Mouse (Mus musculus): Measurements from ENCODE around the gene Cntnap2. TPM values are rescaled to one million over a fixed set of nuclear protein-coding genes. Genes with fewer than 3 reads are reported as not detected.
"Not testable (repeated sequence)": the region's sequence is repeated elsewhere in the genome, so short reads cannot be mapped to it uniquely, and the experiment has no call there.

Cntnap2 gene
- total RNA-seq, 2 experiments from 2014 or later: 3.2 to 4.8 TPM

GRCm38 (mm10) chr6:47243863-47244606 is 2184.9 kb downstream of the Cntnap2 start:
- peak; percentile 24 for DNase-seq

DNA sequence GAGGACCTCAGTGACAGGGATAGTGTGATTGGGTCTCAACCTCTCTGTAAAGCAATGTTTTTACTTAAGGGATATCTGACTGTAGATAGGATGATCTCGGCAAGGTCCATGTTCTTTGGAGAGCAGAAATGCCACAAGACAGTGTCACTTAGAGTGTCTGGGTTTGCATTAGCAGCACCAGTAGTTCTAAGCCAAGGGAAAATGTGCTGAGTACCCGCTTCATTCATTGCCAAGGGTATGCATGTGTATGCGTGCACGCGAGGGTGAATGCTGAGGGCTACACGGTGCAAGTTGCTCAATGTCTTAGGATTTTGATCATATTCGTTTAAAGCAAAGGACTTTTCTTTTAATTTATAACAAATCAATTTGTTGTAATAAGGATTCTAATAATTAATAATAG is 2185.5 kb downstream of the Cntnap2 start:
- DNase-seq: no peak

DNA sequence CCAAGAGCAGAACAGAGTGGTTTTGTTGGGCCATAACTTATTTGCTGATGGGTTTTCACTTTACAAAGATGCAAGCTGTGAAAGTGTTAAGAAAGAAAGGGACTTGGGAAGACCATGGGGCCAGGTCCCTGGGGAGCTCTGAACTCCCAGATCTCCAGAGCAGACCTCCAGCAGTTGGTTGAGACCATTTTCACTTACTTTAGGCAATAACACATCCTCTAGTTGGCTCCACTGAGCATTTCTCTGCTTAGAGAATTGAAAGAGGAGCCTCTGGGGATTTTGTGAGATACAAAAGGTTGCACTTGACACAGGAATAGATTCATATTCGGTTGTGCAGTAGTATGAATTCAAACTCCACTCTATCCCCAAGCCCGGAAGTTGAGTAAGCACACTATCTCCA is 2196.1 kb downstream of the Cntnap2 start:
- DNase-seq: no peak

DNA sequence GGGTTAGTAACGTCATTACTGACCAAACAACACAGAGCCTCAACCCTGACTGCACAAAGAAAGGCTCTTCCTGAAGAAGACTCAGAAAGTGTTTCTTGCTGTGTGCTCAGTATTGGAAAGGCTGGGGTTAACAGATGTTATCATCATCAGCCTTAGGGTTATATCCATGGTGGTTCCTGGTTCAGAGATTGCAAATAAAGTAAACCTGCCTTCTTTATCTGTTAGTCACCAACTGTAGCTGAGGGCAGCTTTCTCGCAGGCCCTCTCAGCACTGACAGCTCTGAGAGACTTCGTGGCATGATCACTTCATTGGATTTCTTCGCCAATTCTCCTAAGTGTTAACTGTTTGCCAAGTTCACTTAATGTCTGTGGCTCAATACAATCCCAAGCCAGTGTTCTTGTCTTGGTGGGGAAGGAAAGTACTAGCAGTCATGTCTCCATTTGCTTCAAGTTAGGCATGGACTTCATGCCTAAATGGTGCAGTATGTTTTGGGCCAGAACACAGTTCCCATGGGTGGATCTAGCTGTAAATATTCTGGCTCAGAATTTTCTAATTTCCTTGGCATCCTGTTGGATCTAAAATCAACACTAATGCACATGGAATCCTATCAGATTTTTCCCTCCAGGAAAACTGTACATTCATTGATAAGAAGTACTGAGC is 2197.2 kb downstream of the Cntnap2 start:
- DNase-seq: no peak

- no peak for DNase-seq
These were observed 2197.9 kb downstream of the Cntnap2 start for GRCm38 (mm10) chr6:47256918-47257506.

- DNase-seq: no peak
These were observed 2200.5 kb downstream of the Cntnap2 start for GRCm38 (mm10) chr6:47259626-47260114.

- no peak for DNase-seq
These were observed 2208.1 kb downstream of the Cntnap2 start for GRCm38 (mm10) chr6:47267236-47267635.

- no peak for DNase-seq
These were observed 2210.3 kb downstream of the Cntnap2 start for GRCm38 (mm10) chr6:47269455-47269854.

GRCm38 (mm10) chr6:47271576-47271975 is 2212.4 kb downstream of the Cntnap2 start:
- no peak for DNase-seq

DNA sequence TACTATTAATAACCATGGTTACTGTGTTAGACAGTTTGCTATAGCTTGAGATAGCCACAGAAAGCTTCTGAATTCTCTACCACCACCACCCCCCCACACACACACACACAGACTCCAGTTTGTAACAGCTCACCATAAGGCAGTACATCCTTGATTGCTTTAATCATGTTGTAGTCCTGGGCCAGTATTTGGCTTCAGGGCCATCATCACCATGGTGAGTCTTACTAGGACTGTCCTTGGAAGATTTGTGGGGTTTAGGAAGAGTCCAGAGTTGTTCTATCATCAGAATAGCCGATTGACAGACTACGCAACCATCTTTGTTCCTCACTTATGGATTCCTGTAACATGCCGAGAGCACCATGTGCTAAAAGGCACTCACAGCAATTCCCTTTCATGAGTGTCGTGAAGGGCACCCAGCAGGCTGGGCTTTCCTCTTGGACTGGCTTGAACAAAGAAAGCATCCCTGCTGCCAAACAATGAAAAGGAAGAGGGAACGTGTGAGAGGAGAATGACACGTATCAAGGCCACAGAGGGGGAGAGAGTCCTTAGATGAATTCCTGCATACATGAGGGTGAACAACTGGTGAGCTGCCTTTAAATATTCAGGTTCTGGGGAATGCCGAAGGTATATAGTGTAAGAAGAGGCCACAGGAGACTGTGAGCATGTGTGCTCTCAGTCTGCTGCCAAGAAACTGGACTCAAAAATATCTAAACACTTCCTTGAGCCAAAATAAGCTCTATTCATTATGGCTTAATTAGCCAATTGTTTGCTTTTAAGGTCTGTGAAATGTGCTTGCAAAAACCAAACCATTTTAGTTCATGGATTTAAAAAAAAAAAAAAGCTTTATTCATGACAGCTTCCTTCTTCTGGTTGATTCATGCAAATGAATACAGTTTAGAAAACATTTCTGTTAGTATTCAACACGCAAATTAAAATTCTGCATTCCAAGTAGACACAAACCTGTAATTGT is 2213.7 kb downstream of the Cntnap2 start:
- DNase-seq: no peak

GRCm38 (mm10) chr6:47275065-47275464 is 2215.9 kb downstream of the Cntnap2 start:
- no peak for DNase-seq

- no peak for DNase-seq
These were observed 2220.0 kb downstream of the Cntnap2 start for GRCm38 (mm10) chr6:47279183-47279582.

- DNase-seq: no peak
These were observed 2222.4 kb downstream of the Cntnap2 start for GRCm38 (mm10) chr6:47281584-47281983.

DNA sequence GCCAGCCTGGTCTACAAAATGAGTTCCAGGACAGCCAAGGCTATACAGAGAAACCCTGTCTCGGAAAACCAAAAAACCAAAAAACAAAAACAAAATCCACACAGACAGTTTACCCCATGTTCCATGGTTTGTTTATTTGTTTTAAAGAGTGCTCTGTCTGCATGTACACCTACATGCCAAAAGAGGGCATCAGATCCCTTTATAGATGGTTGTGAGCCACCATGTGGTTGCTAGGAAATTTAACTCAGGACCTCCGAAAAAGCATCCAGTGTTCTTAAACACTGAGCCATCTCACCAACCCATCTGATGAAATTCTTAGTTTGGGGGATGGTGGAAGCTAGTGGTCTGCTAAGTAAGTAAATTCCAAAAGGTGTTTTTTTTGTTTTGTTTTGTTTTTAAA is 2225.6 kb downstream of the Cntnap2 start:
- no peak for DNase-seq

- DNase-seq: no peak
These were observed 2226.6 kb downstream of the Cntnap2 start for GRCm38 (mm10) chr6:47285742-47286141.

DNA sequence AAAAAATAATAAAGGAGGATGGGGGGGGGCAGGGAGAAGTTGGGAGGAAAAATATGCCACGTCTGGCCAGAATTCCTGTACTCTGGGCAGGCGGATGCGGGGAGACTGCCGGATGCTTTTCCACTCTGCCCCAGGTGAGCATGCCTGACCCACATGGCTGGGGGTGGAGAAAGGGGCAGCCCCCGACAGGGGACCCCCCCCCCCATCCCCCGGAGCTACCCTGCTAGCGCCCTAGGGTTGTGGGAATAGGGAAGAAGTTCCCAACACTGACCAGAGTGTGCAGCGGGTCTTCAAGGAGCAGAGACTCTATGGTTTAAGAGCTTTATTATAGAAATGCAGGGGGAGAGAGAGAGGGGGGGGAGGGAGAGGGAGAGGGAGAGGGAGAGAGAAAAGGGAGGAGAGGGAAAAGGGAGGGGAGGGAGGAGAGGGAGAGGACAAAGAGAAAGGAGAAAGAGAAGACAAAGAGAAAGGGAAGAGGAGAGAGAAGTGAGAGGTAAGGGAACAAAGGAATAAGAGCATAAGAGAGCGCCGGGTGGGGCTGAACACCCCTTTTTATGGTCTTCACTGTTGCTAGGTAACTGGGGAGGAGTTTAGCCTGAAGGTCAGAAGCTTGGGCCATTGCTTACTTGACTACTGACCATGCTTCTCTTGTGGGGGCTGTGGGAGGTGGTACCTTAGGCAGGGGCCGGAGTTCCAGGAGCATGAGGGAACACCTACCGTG is 2227.2 kb downstream of the Cntnap2 start:
- not testable (repeated sequence) for DNase-seq

DNA sequence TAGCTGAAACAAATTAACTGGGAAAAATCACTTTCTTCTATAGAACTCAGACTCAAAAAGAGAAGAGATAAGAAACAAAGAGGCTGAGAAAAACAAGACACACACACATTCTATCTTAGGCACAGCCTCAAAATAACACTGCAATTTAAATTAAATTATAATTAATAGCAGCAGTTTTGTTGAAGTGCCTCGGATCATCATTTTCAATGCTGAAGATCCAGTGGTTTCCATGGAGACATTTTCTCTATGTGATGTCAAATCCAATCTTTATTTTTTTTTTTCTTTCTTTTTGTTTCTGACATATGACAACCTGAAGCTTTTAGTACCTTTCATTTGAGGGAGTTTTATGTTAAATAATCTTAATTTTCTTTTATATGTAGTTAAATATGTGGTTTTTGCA is 2228.6 kb downstream of the Cntnap2 start:
- DNase-seq: no peak

- no peak for DNase-seq
These were observed 2232.8 kb downstream of the Cntnap2 start for GRCm38 (mm10) chr6:47291973-47292372.

GRCm38 (mm10) chr6:47292437-47292836 is 2233.3 kb downstream of the Cntnap2 start:
- DNase-seq: no peak

DNA sequence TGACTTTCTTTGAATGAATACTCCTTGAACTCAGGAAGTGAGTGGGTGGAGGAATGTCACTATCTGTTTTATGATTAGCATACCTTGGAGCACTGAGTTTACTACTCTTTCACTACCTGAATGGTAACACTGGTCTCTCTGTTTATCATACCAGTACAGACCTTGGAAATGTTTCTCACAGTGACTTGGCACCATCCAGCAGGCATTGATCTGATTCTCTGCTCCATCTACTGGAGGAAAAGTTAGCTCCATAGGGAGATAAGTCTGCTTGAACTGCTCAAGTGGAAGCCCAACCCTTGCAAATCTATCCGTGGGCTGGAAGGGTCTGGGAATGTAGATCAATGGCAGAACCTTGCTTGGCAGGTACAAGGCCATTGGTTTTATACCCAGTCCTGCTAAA is 2235.3 kb downstream of the Cntnap2 start:
- no peak for DNase-seq

- no peak for DNase-seq
These were observed 2245.8 kb downstream of the Cntnap2 start for GRCm38 (mm10) chr6:47304848-47305490.
